Mouse (Mus musculus): Measurements from ENCODE around the gene Cdipt. TPM values are rescaled to one million over a fixed set of nuclear protein-coding genes. Genes with fewer than 3 reads are reported as not detected.

The Cdipt gene
- polyA plus RNA-seq (2012; rRNA removed) = 324 and 348 TPM in 2 replicates

DNA sequence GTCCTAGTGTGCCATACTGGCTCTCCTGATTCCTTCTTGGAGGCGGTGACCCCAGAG lies at the start of gene Cdipt:
Gene Cdipt (plus strand): TSS at position 22 of the 57 bp plus-strand sequence.
- WGBS = 0% methylated on average over 1 of the region's 1 CpGs
- no peak for DNase-seq (ENCODE audit: low read depth, low spot score)

DNA sequence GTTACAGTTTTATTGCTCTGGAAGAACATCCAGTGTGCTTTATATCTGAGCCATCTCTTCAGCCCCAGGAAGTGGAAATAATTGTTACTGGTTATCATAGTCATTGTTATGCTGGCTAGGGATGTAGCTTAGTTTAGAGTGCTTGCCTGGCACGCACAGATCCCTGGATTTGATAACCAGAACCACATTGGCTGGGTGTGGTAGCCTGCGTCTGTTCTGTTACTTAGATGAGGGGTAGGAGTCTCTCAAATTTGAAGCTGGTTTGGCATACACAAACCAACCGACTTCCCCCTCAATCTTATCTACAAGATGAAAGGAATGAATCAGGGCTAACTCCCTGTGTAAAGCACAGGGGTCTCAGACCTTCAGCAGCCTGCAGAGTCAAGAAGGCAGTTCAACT lies 49.4 kb upstream of the Cdipt start:
- DNase-seq (ENCODE audit: low read depth, low spot score) = no peak
- WGBS = 46% methylated on average over 3 of the region's 3 CpGs

DNA sequence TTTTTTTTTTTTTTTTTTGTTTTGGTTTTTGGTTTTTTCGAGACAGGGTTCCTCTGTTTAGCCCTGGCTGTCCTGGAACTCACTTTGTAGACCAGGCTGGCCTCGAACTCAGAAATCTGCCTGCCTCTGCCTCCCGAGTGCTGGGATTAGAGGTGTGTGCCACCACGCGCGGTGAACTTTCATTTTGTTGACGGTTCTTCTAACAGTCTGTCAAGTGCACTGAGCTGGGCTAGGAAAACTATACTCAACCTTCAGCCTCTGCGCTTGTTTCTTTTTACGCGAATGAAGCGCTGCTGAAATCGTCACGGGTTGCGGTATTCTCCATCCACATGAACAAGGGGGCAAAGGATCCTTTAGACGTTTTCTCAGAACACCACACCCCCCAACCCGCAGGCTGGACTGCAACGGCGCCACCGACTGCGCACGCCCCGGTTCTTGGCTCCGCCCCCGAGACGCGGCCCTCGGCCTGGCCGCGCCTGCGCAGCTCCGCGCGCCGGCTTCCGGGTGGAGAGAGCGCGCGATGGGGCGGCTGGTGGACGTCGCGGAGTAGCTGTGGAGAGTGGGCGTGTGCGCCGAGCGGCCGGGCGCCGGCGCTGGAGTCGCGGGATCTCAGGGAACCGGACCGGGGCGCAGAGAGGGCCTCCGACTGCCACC lies 47.2 kb upstream of the Cdipt start, which contains the start of gene Kctd13:
Gene Kctd13 (plus strand): TSS at position 496 of the 654 bp plus-strand sequence.
- 2% methylated on average over 56 of the region's 56 CpGs for WGBS
- peak; percentile 81 for DNase-seq (ENCODE audit: low read depth, low spot score)

DNA sequence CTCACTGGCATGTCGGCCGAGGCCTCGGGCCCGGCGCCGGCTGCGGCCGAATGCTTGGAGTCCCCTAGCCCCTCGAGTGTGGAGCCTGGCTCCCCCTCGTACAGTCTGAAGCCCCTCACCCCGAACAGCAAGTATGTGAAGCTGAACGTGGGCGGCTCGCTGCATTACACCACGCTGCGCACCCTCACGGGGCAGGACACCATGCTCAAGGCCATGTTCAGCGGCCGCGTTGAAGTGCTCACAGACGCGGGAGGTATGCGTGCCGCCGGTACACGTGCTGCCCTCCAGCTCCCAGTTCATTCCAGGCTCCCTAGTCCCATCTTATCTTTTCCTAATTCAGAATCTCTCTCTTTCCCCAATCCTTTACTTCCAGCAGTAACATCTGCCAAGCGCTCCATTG lies 46.7 kb upstream of the Cdipt start:
- no peak for DNase-seq (ENCODE audit: low read depth, low spot score)

DNA sequence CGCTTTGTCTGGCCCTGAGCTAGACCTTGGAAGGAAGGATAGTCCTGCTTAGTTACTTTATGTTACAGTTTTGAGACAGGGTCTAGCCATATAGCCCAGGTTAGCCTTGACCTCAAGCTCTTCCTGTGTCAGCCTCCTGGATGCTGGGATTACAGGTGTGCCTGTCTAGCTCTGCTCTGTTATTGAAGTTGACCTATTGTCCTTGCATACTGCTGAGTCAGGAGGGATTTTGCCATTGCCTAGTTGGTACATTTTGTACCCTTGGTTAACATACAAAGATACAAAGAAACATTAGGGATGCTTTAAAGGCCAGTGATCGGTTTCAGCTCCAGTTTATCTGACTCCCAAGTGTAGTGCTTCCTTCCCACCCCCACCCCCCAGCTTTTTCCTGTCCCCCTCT lies 43.1 kb upstream of the Cdipt start:
- 90% methylated on average over 2 of the region's 2 CpGs for WGBS
- DNase-seq (ENCODE audit: low read depth, low spot score) = no peak

More for the DNA sequence above, 46.7 kb upstream of the Cdipt start:
- WGBS = under 1% methylated on average over 27 of the region's 27 CpGs

DNA sequence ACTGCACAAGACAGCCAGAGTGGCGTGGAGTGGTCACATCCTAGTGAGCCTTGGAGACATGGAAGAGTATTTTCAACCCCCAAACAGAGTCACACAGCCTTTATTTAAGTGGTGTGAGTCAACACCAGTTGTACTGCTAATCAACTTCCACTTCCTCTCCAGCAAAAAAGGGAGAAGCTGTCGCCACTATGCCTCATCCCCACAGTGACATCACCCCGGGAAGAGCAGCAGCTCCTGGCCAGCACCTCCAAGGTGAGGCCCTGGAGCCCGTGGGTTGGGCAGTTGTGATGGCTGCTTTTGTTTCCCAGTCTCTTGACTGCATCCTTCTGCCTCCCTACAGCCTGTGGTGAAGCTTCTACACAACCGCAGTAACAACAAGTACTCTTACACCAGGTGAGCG lies 34.5 kb upstream of the Cdipt start:
- 38% methylated on average over 6 of the region's 6 CpGs for WGBS
- no peak for DNase-seq (ENCODE audit: low read depth, low spot score)

DNA sequence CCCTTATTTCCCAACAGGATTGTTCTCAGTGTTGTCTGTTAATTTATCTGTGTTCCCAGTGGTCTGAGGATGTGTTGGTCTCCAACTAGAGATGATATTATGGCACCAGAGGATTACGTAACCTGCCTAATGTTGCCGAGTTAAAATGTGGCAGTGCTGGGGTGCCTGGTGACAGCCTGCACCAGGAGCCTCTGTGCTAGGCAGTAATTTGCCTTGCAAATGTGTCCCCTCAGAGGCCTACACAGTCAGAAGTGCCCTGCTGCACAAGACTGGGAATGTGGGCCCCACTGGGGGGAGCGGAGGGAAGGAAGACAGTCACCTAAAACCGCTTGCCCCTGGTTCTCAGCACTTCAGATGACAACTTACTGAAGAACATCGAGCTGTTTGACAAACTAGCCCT lies 33.9 kb upstream of the Cdipt start:
- DNase-seq (ENCODE audit: low read depth, low spot score) = no peak
- 78% methylated on average over 5 of the region's 5 CpGs for WGBS

DNA sequence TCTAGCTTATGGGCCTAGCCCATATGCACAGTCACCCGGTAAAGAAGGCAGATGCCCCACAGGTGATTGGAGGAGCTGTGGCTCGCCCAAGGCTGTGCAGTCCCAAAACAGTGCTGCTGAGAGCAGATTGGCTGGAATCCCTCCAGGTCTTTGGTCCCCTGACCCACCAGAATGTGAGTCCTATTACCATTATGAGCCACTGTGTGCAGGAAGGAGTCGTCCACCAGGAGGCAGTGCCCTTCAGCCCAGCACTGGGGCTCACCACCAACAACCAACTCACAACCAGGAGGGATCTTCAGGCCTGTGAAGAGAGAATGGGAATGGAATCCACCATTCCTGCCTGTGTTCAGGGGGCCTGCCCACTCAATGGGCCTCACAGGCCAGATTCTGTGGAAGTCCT lies 29.2 kb upstream of the Cdipt start:
- no peak for DNase-seq (ENCODE audit: low read depth, low spot score)

DNA sequence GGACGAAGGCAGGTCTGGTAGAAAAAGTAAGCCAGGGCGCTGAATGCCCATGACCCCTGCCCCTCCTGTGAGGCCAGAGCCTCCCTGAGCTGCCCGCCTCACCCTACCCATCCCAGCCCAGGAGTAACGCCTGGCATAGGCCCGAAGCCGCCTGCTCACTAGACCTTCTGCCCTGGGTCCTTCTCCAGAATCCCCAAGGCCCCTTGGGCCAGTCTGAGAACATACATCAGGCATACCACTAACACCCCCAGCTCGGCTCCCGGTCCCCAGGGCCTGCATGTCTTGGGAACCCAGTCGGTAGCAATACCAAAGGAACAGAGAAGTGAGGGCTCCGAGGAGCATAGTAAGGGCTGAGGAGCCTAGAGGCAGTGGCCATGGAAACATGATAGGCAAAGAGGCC lies 27.1 kb upstream of the Cdipt start:
- 79% methylated on average over 10 of the region's 10 CpGs for WGBS
- DNase-seq (ENCODE audit: low read depth, low spot score) = no peak

More for the DNA sequence above, 29.2 kb upstream of the Cdipt start:
- WGBS = 54% methylated on average over 3 of the region's 3 CpGs

DNA sequence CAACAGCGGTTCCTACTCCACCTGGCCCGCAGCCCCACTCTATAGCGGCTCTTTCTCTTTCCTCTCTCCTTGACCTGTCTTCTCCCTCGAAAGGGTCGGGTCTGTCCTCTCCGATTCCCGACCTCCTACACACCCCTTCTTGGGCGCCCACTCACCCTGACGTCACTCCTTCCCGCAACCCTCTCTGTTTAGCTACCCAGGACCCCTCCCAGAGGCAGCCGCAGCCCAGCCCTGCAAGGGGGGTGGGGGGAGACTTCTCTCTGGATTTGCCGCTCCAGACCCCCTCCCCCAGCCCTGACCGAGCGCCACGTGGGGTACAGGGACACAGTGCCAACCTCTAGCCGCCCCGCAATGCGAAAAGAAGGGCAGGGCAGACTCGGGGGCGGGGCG lies 26.3 kb upstream of the Cdipt start, which contains the start of gene Asphd1:
Gene Asphd1 (minus strand): TSS at position 180 of the 390 bp plus-strand sequence.
- DNase-seq (ENCODE audit: low read depth, low spot score) = no peak
- WGBS = 6% methylated on average over 21 of the region's 21 CpGs

DNA sequence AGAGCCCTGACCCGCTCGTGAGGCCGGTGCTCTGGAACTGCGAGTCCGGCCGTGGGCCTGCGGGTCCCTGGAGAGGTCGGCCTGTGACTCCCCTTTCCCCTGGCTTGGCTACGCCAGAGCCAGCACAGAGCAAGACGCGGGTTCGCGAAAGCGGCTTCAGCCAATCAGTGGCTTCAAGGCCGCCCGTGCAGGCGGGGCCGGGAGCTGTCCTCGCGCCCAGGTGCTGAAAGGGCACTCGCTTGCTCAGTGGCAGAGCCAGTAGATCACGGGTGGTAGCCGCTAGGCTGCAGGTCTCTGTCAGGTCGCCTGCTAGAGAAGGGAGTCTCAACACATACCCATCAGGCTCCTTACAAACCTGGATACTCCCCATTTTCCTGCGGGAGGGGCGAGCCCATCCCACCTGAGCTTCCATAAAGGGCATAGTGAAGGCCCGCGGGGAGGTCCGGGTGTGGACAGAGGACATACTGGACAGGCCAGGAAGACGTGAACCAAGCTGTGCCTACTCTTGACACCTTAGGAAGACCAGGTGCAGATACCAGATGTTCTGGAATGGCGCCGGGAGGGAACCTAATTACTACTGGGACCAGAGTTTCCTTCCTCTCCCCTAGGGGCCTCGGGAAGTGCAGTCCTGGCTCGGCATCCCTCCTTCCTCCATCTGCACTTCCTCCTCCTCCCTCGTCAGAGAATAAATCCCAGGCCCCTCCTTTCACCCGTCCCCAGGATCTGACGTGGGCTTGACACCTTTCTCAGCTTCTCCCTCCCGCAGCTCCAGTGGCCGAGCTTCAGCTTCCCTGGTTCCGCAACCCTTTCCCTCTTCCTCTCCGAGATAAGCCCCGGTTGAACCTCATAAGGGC lies 25.7 kb upstream of the Cdipt start, which contains the start of gene Sez6l2:
Gene Sez6l2 (plus strand): TSS at position 771 of the 854 bp plus-strand sequence.
- no peak for DNase-seq (ENCODE audit: low read depth, low spot score)
- WGBS = 2% methylated on average over 42 of the region's 42 CpGs

DNA sequence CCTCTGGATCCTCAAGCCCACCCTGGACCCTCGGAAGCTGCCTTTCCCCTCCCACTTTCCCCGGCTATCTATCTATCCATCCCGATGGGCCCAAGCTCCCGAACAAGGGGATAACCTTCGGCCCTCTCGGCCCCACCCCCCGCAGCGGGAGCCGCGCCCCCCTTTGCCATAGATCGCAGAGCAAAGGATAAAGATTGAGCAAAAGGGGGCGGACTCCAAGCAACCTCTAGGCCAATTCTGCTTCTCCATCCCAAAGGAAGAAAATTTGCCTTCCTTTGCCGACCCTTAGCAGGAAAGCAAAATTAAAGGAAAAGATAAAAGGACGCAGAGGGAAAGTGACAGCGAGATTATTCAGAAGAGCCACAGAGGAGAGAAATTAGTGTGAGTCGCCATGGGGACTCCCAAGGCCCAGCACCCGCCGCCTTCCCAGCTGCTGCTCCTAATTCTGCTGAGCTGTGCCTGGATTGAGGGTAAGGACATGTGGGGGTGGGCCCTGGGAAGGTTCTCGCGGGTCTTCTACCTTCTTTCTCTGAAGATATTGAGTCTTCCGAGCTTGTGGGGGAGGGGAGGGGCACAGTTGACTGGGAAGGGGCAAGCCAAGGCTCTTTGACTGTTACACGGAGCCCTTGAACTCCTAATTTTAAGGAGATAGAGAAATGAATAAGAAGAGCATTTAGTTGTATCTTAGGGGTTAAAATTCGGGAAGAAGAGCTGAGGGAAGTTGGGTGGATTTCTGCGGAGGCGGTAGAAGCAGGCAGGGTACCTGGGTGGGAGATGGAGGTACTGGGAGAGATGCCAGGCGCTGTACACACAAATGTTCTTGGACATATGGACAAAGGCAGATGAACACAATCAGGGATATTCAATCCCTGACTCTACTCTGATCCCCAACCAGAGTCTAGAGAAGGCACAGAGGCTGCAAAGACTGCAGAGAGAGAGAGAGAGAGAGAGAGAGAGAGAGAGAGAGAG lies 24.8 kb upstream of the Cdipt start:
- 13% methylated on average over 26 of the region's 26 CpGs for WGBS
- no peak for DNase-seq (ENCODE audit: low read depth, low spot score)

DNA sequence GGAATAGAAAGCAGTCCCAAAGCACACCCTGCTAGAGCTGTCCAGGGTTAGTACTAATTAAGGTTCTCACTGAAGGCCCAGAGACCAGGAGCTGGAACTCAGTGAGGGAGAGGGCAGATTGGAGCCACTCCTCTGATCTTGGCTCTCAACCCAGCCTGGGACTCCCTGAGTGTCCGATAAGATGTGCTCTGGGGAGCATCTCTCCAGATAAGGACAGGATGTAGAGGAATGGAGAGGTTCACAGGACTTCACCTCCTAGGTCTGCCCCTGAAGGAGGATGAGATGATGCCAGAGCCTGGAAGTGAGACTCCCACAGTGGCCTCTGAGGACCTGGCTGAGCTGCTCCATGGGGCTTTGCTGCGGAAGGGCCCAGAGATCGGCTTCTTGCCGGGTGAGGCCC lies 24.0 kb upstream of the Cdipt start:
- WGBS = 25% methylated on average over 4 of the region's 4 CpGs
- DNase-seq (ENCODE audit: low read depth, low spot score) = no peak

DNA sequence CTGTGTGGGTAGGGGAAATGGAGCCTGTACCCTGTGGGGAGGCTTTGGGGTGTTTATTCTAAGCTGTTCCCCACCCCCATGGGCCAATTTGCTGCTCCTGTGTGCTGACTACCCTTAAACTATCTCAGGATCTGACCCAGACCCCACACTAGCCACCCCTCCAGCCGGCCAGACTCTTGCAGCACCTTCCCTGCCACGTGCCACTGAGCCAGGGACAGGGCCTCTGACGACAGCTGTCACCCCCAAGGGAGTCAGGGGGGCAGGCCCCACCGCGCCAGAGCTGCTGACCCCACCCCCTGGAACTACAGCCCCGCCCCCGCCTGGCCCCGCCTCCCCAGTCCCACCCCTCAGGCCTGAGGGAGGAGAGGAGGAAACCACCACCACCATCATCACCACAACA lies 23.1 kb upstream of the Cdipt start:
- 2% methylated on average over 7 of the region's 8 CpGs for WGBS

DNA sequence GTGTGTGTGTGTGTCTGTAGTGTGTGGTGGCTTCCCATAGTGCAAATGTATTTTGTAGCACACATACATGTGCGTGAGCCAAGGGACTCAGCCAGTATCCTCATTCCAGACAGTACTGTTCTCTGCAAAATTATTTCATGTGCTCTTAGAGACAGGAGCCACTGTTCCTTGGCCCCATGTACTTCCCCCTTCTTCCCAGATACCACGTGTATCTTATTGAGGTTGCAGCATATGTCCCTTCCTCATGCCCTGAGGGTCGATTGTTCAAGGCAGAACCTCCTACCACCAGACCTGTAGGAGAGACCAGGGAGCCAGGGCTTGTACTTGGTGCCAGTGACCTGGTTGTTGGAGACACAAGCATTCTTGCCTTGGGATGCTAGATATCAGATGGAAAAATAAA lies 20.6 kb upstream of the Cdipt start:
- 46% methylated on average over 3 of the region's 3 CpGs for WGBS
- DNase-seq (ENCODE audit: low read depth, low spot score) = no peak

More for the DNA sequence above, 23.1 kb upstream of the Cdipt start:
- no peak for DNase-seq (ENCODE audit: low read depth, low spot score)

DNA sequence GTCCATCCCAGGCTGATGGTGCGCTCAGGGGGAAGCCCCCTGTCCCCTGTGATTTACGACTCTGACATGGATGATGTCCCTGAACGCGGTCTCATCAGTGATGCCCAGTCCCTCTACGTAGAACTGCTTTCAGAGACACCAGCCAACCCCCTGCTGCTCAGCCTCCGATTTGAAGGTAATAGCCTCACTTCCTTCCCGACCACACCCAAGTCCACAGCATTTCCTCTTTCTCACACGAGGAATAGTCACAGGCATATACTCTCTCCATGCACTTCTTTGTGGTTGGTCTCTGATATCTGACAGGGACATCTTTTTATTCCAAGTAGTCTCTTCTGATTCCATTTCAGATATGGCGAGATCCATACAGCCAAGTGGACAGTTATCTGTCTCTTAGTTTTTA lies 15.9 kb upstream of the Cdipt start:
- 39% methylated on average over 9 of the region's 9 CpGs for WGBS

DNA sequence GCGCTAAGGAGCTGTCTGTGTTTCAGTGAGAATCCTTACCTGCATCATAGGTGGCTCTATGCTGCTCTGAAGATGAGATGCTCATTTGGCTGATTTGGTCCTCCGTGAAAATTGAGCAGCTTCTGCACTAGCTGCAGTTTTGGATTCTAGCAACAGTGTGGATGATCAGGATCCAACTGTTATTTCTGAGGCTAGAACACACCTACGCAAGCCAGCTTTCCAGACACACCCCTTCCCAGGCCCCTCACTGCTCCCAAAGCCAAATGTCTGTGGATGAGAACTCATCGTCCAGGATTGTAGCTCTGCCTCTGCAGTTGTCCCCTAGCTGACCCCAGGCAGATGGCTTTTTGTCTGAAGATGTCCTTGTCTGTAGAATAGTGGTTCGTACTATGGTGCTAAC lies 14.6 kb upstream of the Cdipt start:
- WGBS = 91% methylated on average over 5 of the region's 5 CpGs
- no peak for DNase-seq (ENCODE audit: low read depth, low spot score)

More for the DNA sequence above, 15.9 kb upstream of the Cdipt start:
- no peak for DNase-seq (ENCODE audit: low read depth, low spot score)

DNA sequence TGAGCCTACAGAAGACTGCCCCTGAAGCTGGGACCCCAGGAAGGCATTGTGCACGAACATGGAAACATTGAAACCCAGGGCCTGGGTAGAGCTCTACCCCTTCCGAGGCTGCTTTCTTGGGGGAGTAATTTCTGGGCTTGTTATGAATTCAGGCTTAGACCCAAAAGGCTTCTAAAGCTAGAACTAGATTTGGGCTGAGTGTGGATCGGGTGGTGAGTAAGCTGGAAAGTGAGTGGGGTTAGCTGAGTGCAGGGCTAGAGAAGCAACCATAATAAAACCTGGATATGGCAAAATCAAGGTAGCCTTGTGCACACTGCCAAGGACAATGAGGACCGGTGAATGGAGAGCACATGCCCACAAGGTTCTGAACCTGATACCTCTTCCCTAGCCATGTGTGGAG lies 13.7 kb upstream of the Cdipt start:
- no peak for DNase-seq (ENCODE audit: low read depth, low spot score)
- WGBS = 89% methylated on average over 4 of the region's 4 CpGs

DNA sequence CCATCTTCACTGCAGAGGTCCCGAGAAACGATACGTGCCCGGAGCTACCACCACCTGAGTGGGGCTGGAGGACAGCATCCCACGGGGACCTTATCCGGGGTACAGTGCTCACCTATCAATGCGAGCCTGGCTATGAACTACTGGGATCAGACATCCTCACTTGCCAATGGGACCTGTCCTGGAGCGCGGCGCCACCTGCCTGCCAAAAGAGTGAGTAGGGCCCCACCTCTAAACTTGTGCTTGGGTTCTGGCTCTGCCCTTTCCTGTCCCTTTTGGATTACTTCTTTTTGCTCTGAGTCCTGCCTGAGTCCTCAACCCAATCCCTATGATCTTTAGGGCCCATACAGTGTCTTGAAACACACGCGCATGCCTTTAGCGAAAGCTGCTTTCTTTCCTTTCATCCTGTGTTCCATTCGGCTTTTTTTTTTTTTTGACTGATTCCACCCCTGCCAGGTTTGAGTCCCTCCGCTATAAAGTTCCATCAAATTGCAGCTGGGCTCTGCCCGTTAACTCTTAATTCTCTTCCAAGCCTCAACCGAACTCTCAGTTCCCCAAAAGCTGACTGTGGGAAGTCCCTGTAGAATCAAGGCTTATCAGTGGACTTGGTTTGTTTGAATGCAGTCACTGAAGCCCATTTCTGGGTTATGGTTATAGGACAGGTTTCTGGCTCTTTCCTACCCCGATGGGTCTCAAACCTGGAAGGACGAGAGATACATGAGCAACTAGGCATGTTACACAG lies 12.0 kb upstream of the Cdipt start:
- DNase-seq (ENCODE audit: low read depth, low spot score) = no peak

DNA sequence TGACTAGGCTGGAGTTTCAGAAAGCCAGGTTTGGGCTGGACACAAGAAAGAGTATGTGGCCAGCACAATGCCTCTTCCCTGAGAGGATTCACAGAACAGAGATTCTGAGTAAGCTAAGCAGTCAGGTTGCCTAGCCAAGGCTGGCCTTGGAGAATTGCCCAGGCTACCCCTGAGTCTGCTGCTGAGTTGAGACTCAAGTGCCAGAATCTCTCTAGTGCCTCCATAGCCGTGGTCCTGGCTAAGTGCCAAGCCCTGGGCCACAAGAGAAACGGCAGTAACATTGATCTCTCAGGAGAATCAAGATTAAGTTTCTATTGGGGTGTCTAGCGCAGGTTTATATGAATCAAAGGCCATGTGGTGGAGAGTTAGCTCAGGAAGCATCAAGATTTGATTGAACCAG lies 10.1 kb upstream of the Cdipt start:
- WGBS = 31% methylated on average over 3 of the region's 3 CpGs
- DNase-seq (ENCODE audit: low read depth, low spot score) = no peak

More for the DNA sequence above, 12.0 kb upstream of the Cdipt start:
- WGBS = 31% methylated on average over 19 of the region's 19 CpGs

Data from large intestine, adult 2 months (tissue).